ENCODE assay signal across 18 mouse cellular contexts in the genomic region with DNA sequence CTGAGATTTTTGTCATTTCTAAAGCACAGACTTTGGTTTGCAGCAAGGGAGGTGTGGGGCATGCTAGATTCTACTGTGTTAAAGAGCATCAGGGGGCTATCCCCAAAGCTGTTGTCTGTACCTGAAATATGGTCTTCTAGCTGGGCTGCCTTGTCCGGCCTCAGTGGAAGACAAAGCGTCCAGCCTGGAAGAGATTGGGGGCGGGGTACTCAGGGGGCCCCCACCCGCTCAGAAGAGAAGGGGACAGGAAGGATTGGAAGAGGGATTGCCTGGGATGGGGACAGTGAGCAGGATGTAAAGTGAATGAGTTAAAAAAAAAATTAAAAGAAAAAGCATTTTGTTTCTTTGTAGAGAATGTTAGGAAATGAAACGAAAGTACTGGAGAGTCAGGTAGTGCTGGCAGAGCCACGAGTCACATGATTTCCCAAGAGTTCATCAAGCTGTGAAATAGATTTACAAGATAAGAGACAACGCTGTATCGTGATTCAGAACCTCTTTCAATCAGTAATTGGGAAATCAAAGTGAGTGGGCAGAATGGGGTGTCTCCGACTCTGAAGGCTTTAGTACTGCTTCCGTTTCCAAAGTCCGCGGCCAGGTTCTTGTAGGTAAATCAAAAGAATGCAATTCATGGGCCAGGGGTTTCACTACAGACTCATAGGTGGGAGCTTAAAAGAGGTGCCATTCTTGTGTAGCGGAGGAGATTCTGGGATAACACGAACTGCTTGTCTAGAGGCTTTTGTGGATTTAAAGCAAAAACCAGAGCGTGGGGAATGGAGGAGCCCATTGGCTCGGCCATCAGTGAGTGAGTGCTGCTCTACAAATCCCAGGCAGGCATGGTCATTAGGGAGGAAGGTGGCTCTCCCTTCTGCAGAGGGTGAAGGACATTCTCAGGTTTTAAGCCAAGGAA. TPM values are rescaled to one million over a fixed set of nuclear protein-coding genes. Genes with fewer than 3 reads are reported as not detected.
A peak's percentile ranks its signal among the peaks of the same experiment; 100 is the strongest.
DNase-seq lines count a peak whose midpoint lies in the region; ATAC-seq and TF ChIP-seq lines count a peak whose summit lies in the region.
"Had no signal": no experiment of that assay in that cellular context is flagged by ENCODE, and none has a peak within 500 bp of the region (broad histone marks: within the 10 kb centered on the region; RNA-seq: fewer than 3 reads in every experiment).

No protein-coding gene starts in this region.

- H3K36me3 ChIP-seq in forebrain, embryonic 15.5 days, result peaks cover 22% of the 10 kb centered on the region
- H3K36me3 ChIP-seq in forebrain, embryonic 13.5 days (ENCODE audit: poor library complexity, severe bottlenecking), result peaks cover 33% of the 10 kb centered on the region
- H3K36me3 ChIP-seq in lung, postnatal 0 days (ENCODE audit: insufficient read depth, low read length), result peaks cover 14% of the 10 kb centered on the region; the same call in 1 of the 2 replicates

- intact Hi-C loops in heart, postnatal 10 days (cut with DNase I), result loop anchor here (5.0 kb wide), 1 partner anchor 124 kb away; no protein-coding TSS in a partner anchor

- WGBS in forebrain, embryonic 15.5 days, result 87% methylated on average over 16 of the region's 16 CpGs
- WGBS in forebrain, embryonic 13.5 days, result 91% methylated on average over 16 of the region's 16 CpGs
- 78% methylated on average over 16 of the region's 16 CpGs for WGBS in lung, postnatal 0 days

- peaks cover 7% of the 10 kb centered on the region; the same call in 1 of the 2 replicates for H3K4me1 ChIP-seq in forebrain, embryonic 15.5 days
- H3K4me1 ChIP-seq in forebrain, embryonic 13.5 days, result no peaks in the 10 kb centered on the region
- H3K4me1 ChIP-seq in lung, postnatal 0 days (ENCODE audit: insufficient read depth, low read depth, low read length), result 0 out of 2 replicates have a peak, but pooled peaks cover 3% of the 10 kb centered on the region
- H3K4me1 ChIP-seq: heart, embryonic 12.5 days; limb, embryonic 12.5 days; lung, embryonic 15.5 days; neural tube, embryonic 12.5 days had no signal

- no peak overlapping the region for H3K4me2 ChIP-seq in forebrain, embryonic 15.5 days (replicated peaks)
- H3K4me2 ChIP-seq in forebrain, embryonic 13.5 days, result no peak overlapping the region
- no peak overlapping the region for H3K4me2 ChIP-seq in lung, postnatal 0 days (replicated peaks; ENCODE audit: low read depth, low read length)
- H3K4me2 ChIP-seq: heart, embryonic 12.5 days; limb, embryonic 12.5 days; lung, embryonic 15.5 days; neural tube, embryonic 12.5 days had no signal

- no peak for TF ChIP-seq EP300 in lung, postnatal 0 days (IDR thresholded peaks at IDR 0.05)

- no peak for TF ChIP-seq CTCF in lung, postnatal 0 days (IDR thresholded peaks at IDR 0.05)

- H3K9me3 ChIP-seq in forebrain, embryonic 15.5 days, result no peaks in the 10 kb centered on the region
- H3K9me3 ChIP-seq in forebrain, embryonic 13.5 days (replicated peaks), result no peaks in the 10 kb centered on the region
- H3K9me3 ChIP-seq in lung, postnatal 0 days (ENCODE audit: low read length), result no peaks in the 10 kb centered on the region
- H3K9me3 ChIP-seq: heart, embryonic 12.5 days; hindbrain, embryonic 10.5 days; limb, embryonic 12.5 days; lung, embryonic 15.5 days; neural tube, embryonic 12.5 days had no signal

- H3K27ac ChIP-seq in forebrain, embryonic 15.5 days (replicated peaks), result no peak overlapping the region; the same call in 1 of the 2 replicates
- H3K27ac ChIP-seq in forebrain, embryonic 13.5 days, result no peak overlapping the region
- no peak overlapping the region for H3K27ac ChIP-seq in lung, postnatal 0 days (ENCODE audit: low read length)
- H3K27ac ChIP-seq: gastrocnemius, adult 2 months; hindbrain, embryonic 10.5 days; limb, embryonic 12.5 days; lung, embryonic 15.5 days; neural tube, embryonic 12.5 days had no signal

- H3K27me3 ChIP-seq in forebrain, embryonic 15.5 days, result no peaks in the 10 kb centered on the region
- H3K27me3 ChIP-seq in forebrain, embryonic 13.5 days, result no peaks in the 10 kb centered on the region
- H3K27me3 ChIP-seq in lung, postnatal 0 days (replicated peaks; ENCODE audit: insufficient read depth, low read length), result no peaks in the 10 kb centered on the region
- H3K27me3 ChIP-seq: CH12.LX; heart, embryonic 12.5 days; limb, embryonic 12.5 days; lung, embryonic 15.5 days; neural tube, embryonic 12.5 days had no signal

- ATAC-seq in forebrain, embryonic 15.5 days (replicated peaks), result 0 out of 2 replicates have a peak, but pooled peaks have one; percentile 23
- no peak for ATAC-seq in forebrain, embryonic 13.5 days
- no peak for ATAC-seq in lung, postnatal 0 days
- ATAC-seq in activated CD4-positive, CD25-positive, alpha-beta regulatory T cell, adult 4 months, result peak; percentile 26
- ATAC-seq in megakaryocyte, adult 5-6 weeks (ENCODE audit: poor library complexity, severe bottlenecking), result peak; percentile 56
- ATAC-seq: midbrain, embryonic 16.5 days had no signal

- peak; percentile 34 for DNase-seq in lung, postnatal 0 days (ENCODE audit: low spot score)
- no peak for DNase-seq in lung, postnatal 4 days
- no peak for DNase-seq in kidney, adult 11 months
- DNase-seq in heart, postnatal 10 days, result no peak
- DNase-seq: gastrocnemius, adult 2 months had no signal

- no peak overlapping the region for H3K4me3 ChIP-seq in forebrain, embryonic 15.5 days
- H3K4me3 ChIP-seq in forebrain, embryonic 13.5 days, result no peak overlapping the region
- H3K4me3 ChIP-seq in lung, postnatal 0 days (ENCODE audit: low read depth, low read length), result no peak overlapping the region
- H3K4me3 ChIP-seq: gastrocnemius, adult 2 months; heart, embryonic 12.5 days; hindbrain, embryonic 10.5 days; limb, embryonic 12.5 days; lung, embryonic 15.5 days; neural tube, embryonic 12.5 days had no signal

- H3K9ac ChIP-seq in forebrain, embryonic 15.5 days (replicated peaks), result no peak overlapping the region
- no peak overlapping the region for H3K9ac ChIP-seq in forebrain, embryonic 13.5 days
- H3K9ac ChIP-seq in lung, postnatal 0 days (replicated peaks; ENCODE audit: low read depth), result no peak overlapping the region
- H3K9ac ChIP-seq: heart, embryonic 12.5 days; limb, embryonic 12.5 days; lung, embryonic 15.5 days; neural tube, embryonic 12.5 days had no signal

RNA-seq across cellular contexts. Expression of a gene that starts 8.2 kb away (rescaled TPM):
- polyA plus RNA-seq in forebrain, embryonic 15.5 days (2015; fragmentation: Nextera tagmentation; extraction: Ambion mirVana), result 9.0 and 9.8 TPM in 2 replicates
- 11.1 and 11.8 TPM in 2 replicates for polyA plus RNA-seq in forebrain, embryonic 13.5 days (2015; fragmentation: Nextera tagmentation; extraction: Ambion mirVana)
- polyA plus RNA-seq in lung, postnatal 0 days (2015; fragmentation: Nextera tagmentation; extraction: Ambion mirVana), result 37.7 and 41.9 TPM in 2 replicates
- polyA plus RNA-seq in activated CD4-positive, CD25-positive, alpha-beta regulatory T cell, adult 4 months (2017; shearing (Covaris generic)), result 10 to 100 TPM; 15.5 to 19.6 TPM
- 77.7 and 81.1 TPM in 2 replicates for total RNA-seq in megakaryocyte, adult 5-6 weeks (2015)
- 77.6 and 82.9 TPM in 2 replicates for total RNA-seq in megakaryocyte, adult 5-6 weeks (2017)
- 10 to 100 TPM; 16.7 to 19.1 TPM for total RNA-seq in heart, postnatal 10 days (2021)

RNA-seq across cellular contexts. Expression of a gene that starts 21.1 kb away (rescaled TPM):
- 25.2 and 30.3 TPM in 2 replicates for polyA plus RNA-seq in forebrain, embryonic 15.5 days (2015; fragmentation: Nextera tagmentation; extraction: Ambion mirVana)
- polyA plus RNA-seq in forebrain, embryonic 13.5 days (2015; fragmentation: Nextera tagmentation; extraction: Ambion mirVana), result 20.2 and 21.5 TPM in 2 replicates
- 31.6 and 35.4 TPM in 2 replicates for polyA plus RNA-seq in lung, postnatal 0 days (2015; fragmentation: Nextera tagmentation; extraction: Ambion mirVana)
- 10 to 100 TPM; 26.5 to 31.1 TPM for polyA plus RNA-seq in activated CD4-positive, CD25-positive, alpha-beta regulatory T cell, adult 4 months (2017; shearing (Covaris generic))
- total RNA-seq in megakaryocyte, adult 5-6 weeks (2015), result 46.3 and 51.3 TPM in 2 replicates
- total RNA-seq in megakaryocyte, adult 5-6 weeks (2017), result 72.7 and 92.4 TPM in 2 replicates
- 10 to 100 TPM; 59.8 to 65.2 TPM for total RNA-seq in heart, postnatal 10 days (2021)

RNA-seq across cellular contexts. Expression of a gene that starts 31.5 kb away (rescaled TPM):
- polyA plus RNA-seq in forebrain, embryonic 15.5 days (2015; fragmentation: Nextera tagmentation; extraction: Ambion mirVana), result not detected in 2 replicates
- polyA plus RNA-seq in forebrain, embryonic 13.5 days (2015; fragmentation: Nextera tagmentation; extraction: Ambion mirVana), result not detected in 2 replicates
- 0.11 and 0.43 TPM in 2 replicates for polyA plus RNA-seq in lung, postnatal 0 days (2015; fragmentation: Nextera tagmentation; extraction: Ambion mirVana)
- not detected for polyA plus RNA-seq in activated CD4-positive, CD25-positive, alpha-beta regulatory T cell, adult 4 months (2017; shearing (Covaris generic))
- 1.5 and 1.8 TPM in 2 replicates for total RNA-seq in megakaryocyte, adult 5-6 weeks (2015)
- 1.8 and 2.0 TPM in 2 replicates for total RNA-seq in megakaryocyte, adult 5-6 weeks (2017)
- total RNA-seq in heart, postnatal 10 days (2021), result not detected
- total RNA-seq: gastrocnemius, adult 2 months; layer of hippocampus, postnatal 10 days had no signal
- polyA plus RNA-seq: heart, embryonic 12.5 days; hindbrain, embryonic 10.5 days; kidney, embryonic 14.5 days; limb, embryonic 12.5 days; lung, embryonic 15.5 days; midbrain, embryonic 16.5 days; neural tube, embryonic 12.5 days had no signal

Comparison
In these comparisons a context has a peak if more than half of its experiments do, and no peak if none do; other contexts are left out.
1. ATAC-seq: peak in forebrain, embryonic 15.5 days (single experiment), activated CD4-positive, CD25-positive, alpha-beta regulatory T cell, adult 4 months (single experiment) and megakaryocyte, adult 5-6 weeks (single experiment); none in forebrain, embryonic 13.5 days (single experiment) and lung, postnatal 0 days (single experiment).